Mouse (Mus musculus) midbrain, embryonic 16.5 days (tissue): ENCODE measurements at regions not wholly inside any gene's neighbourhood (a gene's known extent, or its start where the extent isn't known, plus 50 kb on each side); places are given as distances from the start of the nearest gene placed in this dataset.
"Not testable (repeated sequence)": the region's sequence is repeated elsewhere in the genome, so short reads cannot be mapped to it uniquely, and the experiment has no call there.

Experiments
- ATAC-seq: fragments of 200-750 bp; cut with Nextera tagmentation; 2 replicates; pipeline ENCODE4 v1.8.0; 2017; ENCODE audit warnings: moderate TSS enrichment
- H3K27ac ChIP-seq: fragments of 300-500 bp; sonication (generic); 2 replicates; pipeline ENCODE4 v1.5.1; 2014; ENCODE audit warnings: mild to moderate bottlenecking, low read length, mixed read lengths
- H3K27me3 ChIP-seq: fragments of 300-500 bp; sonication (generic); 2 replicates; pipeline ENCODE4 v1.6.1; 2014; ENCODE audit warnings: low read depth, low read length, mixed read lengths; ENCODE audit not compliant: control insufficient read depth, insufficient read depth
- H3K36me3 ChIP-seq: fragments of 300-500 bp; sonication (generic); 2 replicates; pipeline ENCODE4 v1.6.1; 2014; ENCODE audit warnings: mild to moderate bottlenecking, low read length, moderate library complexity, mixed read lengths; ENCODE audit not compliant: control insufficient read depth, insufficient read depth
- H3K4me1 ChIP-seq: fragments of 300-500 bp; sonication (generic); 2 replicates; pipeline ENCODE4 v1.6.1; 2014; ENCODE audit warnings: mild to moderate bottlenecking, low read length, mixed read lengths; ENCODE audit not compliant: control insufficient read depth, insufficient read depth
- H3K4me2 ChIP-seq: fragments of 300-500 bp; sonication (generic); 2 replicates; pipeline ENCODE4 v1.6.1; 2014; ENCODE audit warnings: mild to moderate bottlenecking, low read length, mixed read lengths
- H3K4me3 ChIP-seq: fragments of 300-500 bp; sonication (generic); 2 replicates; pipeline ENCODE4 v1.5.1; 2014; ENCODE audit warnings: low read depth, mild to moderate bottlenecking, low read length, moderate library complexity, mixed read lengths
- H3K9ac ChIP-seq: fragments of 300-500 bp; sonication (generic); 2 replicates; pipeline ENCODE4 v1.6.1; 2014; ENCODE audit warnings: low read depth, low read length, mixed read lengths
- H3K9me3 ChIP-seq: fragments of 300-500 bp; sonication (generic); replicated peaks from 2 replicates; pipeline ENCODE4 v1.6.1; 2014; ENCODE audit warnings: mild to moderate bottlenecking, low read length, mixed read lengths; ENCODE audit not compliant: control insufficient read depth, poor library complexity, severe bottlenecking
- WGBS: fragments of 180-500 bp; shearing (Covaris S2); extraction: QIAGEN DNeasy Blood & Tissue Kit; methylation state at CpG from one replicate; pipeline ENCODE4 v1.1.7; 2014; 5-methylcytosine and 5-hydroxymethylcytosine counted together

DNA sequence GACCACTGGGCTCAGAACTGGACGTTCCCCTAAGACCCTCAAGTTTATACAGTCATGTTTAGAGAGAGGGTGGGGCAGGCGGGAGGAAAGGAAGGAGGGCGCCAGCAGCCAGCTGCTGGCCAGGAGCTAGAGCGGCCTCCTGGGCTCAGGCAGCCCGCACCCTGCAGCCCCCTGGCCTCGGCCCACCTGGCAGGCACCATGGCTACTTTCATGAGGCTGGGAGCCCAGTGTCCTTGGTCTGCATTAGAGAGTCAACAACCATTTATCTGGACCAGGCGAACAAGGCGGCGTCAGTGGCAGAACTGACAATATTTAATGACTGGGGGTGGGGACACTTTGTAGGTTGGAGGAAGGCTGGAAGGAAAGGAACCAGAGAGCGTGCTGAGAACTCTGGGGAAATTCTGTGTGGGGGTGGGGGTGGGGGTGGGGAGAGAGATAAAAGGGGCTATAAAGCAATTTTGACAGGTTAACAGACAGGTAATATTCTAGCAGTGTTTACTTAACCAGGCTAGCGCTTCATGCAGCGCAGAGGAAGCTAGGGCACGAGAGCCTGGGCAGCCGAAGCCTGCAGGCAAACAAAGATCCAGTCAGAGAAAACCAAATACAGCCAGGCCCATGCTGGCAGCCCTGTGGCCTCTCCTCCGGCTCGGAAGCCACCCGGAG lies 365.6 kb downstream of the Sox9 start:
- H3K9ac ChIP-seq = no peak overlapping the region
- H3K27me3 ChIP-seq = no peaks in the 10 kb centered on the region
- no peaks in the 10 kb centered on the region for H3K9me3 ChIP-seq
- no peak overlapping the region for H3K27ac ChIP-seq
- WGBS = 73% methylated on average over 17 of the region's 17 CpGs
- H3K4me3 ChIP-seq = no peak overlapping the region
- peaks cover 21% of the 10 kb centered on the region for H3K4me1 ChIP-seq
- no peak for ATAC-seq
- no peak overlapping the region for H3K4me2 ChIP-seq
- no peaks in the 10 kb centered on the region for H3K36me3 ChIP-seq

DNA sequence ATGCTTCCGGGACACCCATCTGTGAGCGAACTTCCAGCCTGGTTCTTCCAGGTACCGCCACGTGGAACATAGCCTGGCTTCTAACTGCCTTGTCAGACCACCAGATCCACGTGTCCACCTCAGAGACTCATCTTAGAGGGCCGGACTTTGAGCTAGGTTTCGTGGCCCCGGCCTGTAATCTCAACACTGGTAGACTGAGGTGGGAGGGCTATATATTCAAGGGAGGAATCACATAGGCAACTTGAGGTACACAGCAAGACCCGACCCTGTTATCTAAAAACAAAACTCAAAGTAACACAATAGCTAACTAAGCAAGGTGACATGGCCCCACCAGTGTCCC lies 366.1 kb downstream of the Sox9 start:
- Histone ChIP-seq H3K9me3 (no peaks in the 10 kb centered on the region), H3K4me3 (no peak overlapping the region), H3K4me2 (no peak overlapping the region), H3K27ac (no peak overlapping the region), H3K36me3 (no peaks in the 10 kb centered on the region), H3K9ac (no peak overlapping the region), H3K4me1 (peaks cover 18% of the 10 kb centered on the region), H3K27me3 (no peaks in the 10 kb centered on the region)
- ATAC-seq = no peak
- WGBS = 96% methylated on average over 9 of the region's 9 CpGs

DNA sequence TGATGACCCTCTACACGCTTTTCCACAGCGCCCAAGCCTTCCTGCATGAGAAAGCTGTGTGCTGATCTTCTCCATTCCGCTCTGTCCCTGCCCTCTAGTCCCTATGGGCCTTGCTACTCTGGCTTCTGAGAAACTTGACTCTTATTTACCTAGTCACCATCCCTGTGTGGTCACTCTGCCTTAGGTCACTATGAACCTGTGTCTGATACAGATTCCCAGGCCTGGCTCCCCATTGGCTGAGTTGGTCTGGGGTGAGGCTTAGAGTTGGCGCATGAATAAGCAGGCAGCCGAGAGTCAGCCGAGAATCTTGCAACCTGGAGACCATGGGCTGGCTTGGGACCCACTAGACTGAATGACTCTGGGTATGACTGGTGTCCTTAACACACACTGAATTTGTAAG lies 373.5 kb downstream of the Sox9 start:
- Histone ChIP-seq H3K36me3 (no peaks in the 10 kb centered on the region), H3K4me3 (no peak overlapping the region), H3K9me3 (no peaks in the 10 kb centered on the region), H3K4me2 (no peak overlapping the region), H3K9ac (no peak overlapping the region), H3K4me1 (no peaks in the 10 kb centered on the region), H3K27ac (no peak overlapping the region), H3K27me3 (no peaks in the 10 kb centered on the region)
- no peak for ATAC-seq
- WGBS = 89% methylated on average over 6 of the region's 6 CpGs

DNA sequence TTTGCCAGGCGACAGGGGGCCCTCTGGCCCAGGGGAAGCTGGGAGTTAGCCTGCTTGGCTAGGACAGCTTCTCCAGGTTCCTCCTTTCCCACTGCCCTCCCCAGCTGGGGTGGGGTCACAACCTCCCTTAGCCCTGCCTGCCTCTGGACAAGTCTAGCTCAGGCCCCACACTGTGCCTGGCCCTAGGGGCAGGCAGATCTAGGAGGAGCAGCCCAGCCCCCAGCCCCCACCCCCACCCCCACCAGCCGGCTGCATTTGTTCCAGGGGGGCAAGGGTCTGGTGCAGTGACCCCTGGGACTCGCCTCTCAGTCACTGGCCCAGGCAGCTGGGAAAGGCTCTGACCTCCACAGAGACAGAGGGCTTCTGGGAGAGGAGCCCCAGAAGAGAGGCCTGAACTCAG lies 381.9 kb downstream of the Sox9 start:
- Histone ChIP-seq H3K36me3 (no peaks in the 10 kb centered on the region), H3K9ac (no peak overlapping the region), H3K4me3 (no peak overlapping the region), H3K4me2 (no peak overlapping the region), H3K27me3 (no peaks in the 10 kb centered on the region), H3K9me3 (no peaks in the 10 kb centered on the region), H3K4me1 (peaks cover 20% of the 10 kb centered on the region), H3K27ac (no peak overlapping the region)
- 26% methylated on average over 3 of the region's 3 CpGs for WGBS
- ATAC-seq = no peak

DNA sequence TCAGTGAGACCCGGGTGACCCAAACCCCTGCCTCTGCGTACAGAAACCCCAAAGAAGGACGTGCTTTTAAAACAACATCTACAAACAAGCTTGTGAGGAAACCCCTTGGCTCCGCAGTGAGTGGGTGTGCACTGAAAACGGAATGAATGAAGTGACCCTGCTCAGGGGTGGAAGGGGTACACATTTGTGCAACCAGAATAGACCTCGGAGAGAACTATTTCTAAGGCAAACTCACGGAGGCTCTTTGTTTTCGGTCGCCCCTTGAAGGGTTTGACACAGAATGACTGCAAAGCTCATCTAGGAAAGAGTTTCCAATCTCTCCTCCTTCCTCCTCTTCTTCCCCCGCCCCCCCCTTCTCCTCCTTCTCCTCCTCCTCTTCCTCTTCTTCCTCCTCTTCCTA lies 382.5 kb downstream of the Sox9 start:
- Histone ChIP-seq H3K36me3 (no peaks in the 10 kb centered on the region), H3K4me3 (0 out of 2 replicates have a peak overlapping the region, but pooled peaks have one; percentile 31), H3K27me3 (no peaks in the 10 kb centered on the region), H3K4me1 (peaks cover 20% of the 10 kb centered on the region), H3K27ac (no peak overlapping the region), H3K4me2 (peak overlapping the region; percentile 71), H3K9ac (peak overlapping the region; percentile 52; the same call in 1 of the 2 replicates), H3K9me3 (no peaks in the 10 kb centered on the region)
- WGBS = 19% methylated on average over 10 of the region's 10 CpGs
- no peak for ATAC-seq

DNA sequence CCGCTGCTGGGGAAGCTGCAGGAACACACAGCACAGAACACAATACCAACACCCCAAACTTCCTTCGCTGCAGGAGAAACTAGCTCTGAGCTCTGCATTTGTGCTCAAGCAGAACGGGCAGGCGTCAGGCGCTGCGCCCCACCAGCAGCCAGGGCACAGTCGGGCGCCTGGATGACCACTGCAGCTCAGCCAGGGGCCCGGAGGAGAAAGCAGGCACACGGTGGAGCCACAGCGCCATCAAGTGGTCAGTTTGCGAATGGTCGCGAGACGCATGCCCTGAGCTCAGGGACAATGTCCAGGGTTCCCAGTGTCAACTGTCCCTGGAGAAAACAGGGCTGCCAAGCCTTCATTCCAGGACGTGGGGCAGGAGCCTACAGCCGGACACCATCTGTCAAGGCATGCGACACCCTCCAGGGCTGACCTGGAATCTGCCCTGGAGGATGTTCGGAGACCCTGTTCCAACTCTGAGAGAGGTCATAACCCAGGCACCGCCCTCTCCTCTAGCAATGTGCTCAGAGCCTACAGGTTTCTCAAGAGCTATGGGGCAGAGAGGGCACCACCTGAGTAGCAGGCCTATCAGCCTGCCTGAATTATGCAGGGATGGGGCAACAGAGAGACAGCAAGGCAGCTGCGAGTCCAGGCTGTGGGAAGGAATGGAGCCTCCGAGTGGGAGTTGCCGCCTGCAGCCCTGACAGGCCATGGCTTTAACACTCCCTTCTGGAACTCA lies 383.2 kb downstream of the Sox9 start:
- Histone ChIP-seq H3K27ac (0 out of 2 replicates have a peak overlapping the region, but pooled peaks have one; percentile 45), H3K9me3 (no peaks in the 10 kb centered on the region), H3K27me3 (no peaks in the 10 kb centered on the region), H3K4me1 (peaks cover 20% of the 10 kb centered on the region), H3K4me3 (peak overlapping the region; percentile 31), H3K36me3 (no peaks in the 10 kb centered on the region), H3K4me2 (peak overlapping the region; percentile 71), H3K9ac (peak overlapping the region; percentile 52; the same call in 1 of the 2 replicates)
- ATAC-seq = peak; percentile 78
- WGBS = 7% methylated on average over 23 of the region's 23 CpGs

- ATAC-seq = no peak
- Histone ChIP-seq H3K9me3 (no peaks in the 10 kb centered on the region), H3K27me3 (no peaks in the 10 kb centered on the region), H3K36me3 (no peaks in the 10 kb centered on the region), H3K27ac (no peak overlapping the region), H3K4me1 (peaks cover 20% of the 10 kb centered on the region), H3K4me2 (no peak overlapping the region), H3K9ac (no peak overlapping the region), H3K4me3 (no peak overlapping the region)
- 70% methylated on average over 4 of the region's 4 CpGs for WGBS
These were observed 384.5 kb downstream of the Sox9 start for GRCm38 (mm10) chr11:113166517-113166916.

DNA sequence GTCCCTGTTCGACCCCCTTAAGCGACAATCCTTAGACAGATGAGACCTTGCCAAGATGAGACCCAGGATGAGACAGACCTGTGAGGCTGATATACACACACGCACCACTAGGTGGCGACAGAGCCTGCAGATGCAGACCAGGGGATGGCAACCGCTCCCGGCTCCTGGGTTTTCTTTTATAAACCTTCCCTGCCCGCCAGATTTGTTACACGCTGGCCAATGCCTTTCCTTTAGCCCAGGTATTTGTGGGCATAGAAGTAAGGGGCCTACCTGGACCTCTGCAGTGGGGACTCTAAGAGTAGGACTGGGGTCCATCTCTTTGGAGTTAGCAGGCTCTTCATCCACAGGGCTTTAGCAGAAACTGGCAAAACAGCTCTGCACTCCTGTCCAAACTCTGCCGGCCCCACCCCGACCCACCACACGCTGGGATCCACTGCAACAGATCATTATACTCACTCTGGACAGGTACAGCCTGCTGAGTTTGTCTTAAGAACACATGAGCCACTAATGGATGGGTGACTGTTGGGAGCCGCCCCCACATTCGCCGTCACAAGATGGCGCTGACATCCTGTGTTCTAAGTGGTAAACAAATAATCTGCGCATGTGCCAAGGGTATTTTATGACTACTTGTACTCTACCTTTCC lies 390.6 kb downstream of the Sox9 start:
- Histone ChIP-seq H3K36me3 (no peaks in the 10 kb centered on the region), H3K4me3 (peak overlapping the region; percentile 45), H3K27me3 (no peaks in the 10 kb centered on the region), H3K9me3 (no peaks in the 10 kb centered on the region), H3K4me1 (peaks cover 11% of the 10 kb centered on the region), H3K27ac (peak overlapping the region; percentile 86), H3K9ac (peak overlapping the region; percentile 57), H3K4me2 (peak overlapping the region; percentile 59)
- 24% methylated on average over 15 of the region's 16 CpGs for WGBS
- peak; percentile 58 for ATAC-seq

- H3K27ac ChIP-seq = not testable (repeated sequence)
These were observed 391.3 kb downstream of the Sox9 start for GRCm38 (mm10) chr11:113173317-113173716.

More at GRCm38 (mm10) chr11:113173317-113173716, 391.3 kb downstream of the Sox9 start:
- H3K9me3 ChIP-seq, ATAC-seq, H3K9ac ChIP-seq, H3K27me3 ChIP-seq, H3K36me3 ChIP-seq: not testable (repeated sequence)
- peak overlapping the region; percentile 23 for H3K4me3 ChIP-seq
- peak overlapping the region; percentile 50 for H3K4me2 ChIP-seq
- H3K4me1 ChIP-seq = peaks cover 11% of the 10 kb centered on the region
- WGBS = 25% methylated on average over 12 of the region's 12 CpGs
